Mouse (Mus musculus) C2C12 (cell line): ENCODE measurements around the gene Cacna2d1. TPM values are rescaled to one million over a fixed set of nuclear protein-coding genes. Genes with fewer than 3 reads are reported as not detected.
A peak's percentile ranks its signal among the peaks of the same experiment; 100 is the strongest.

Source experiments
- H3K27me3 ChIP-seq: one replicate; pipeline ENCODE4 v1.6.1; 2011; ENCODE audit not compliant: control insufficient read depth, insufficient read depth, insufficient read length
- H3K36me3 ChIP-seq: one replicate; pipeline ENCODE4 v1.6.1; 2011; ENCODE audit not compliant: control insufficient read depth, insufficient read depth
- H3K4me3 ChIP-seq: one replicate; pipeline ENCODE4 v1.5.1; 2011; ENCODE audit warnings: mild to moderate bottlenecking, control low read depth; ENCODE audit not compliant: poor library complexity, insufficient read depth, severe bottlenecking
- H3K79me2 ChIP-seq: one replicate; pipeline ENCODE4 v1.6.1; 2011; ENCODE audit not compliant: control insufficient read depth, insufficient read depth
- H3K79me3 ChIP-seq: one replicate; pipeline ENCODE4 v1.6.1; 2011; ENCODE audit warnings: low read depth, control low read depth
- H3ac ChIP-seq: one replicate; pipeline ENCODE3; 2011; ENCODE audit warnings: low read depth; ENCODE audit not compliant: control insufficient read depth, insufficient read length
- CEBPB ChIP-seq: IDR thresholded peaks from one replicate; pipeline ENCODE4 v1.6.1; 2011; ENCODE audit warnings: low read depth, mild to moderate bottlenecking, control low read depth, moderate library complexity
- CTCF ChIP-seq: IDR thresholded peaks from one replicate; pipeline ENCODE4 v1.5.1; 2011; ENCODE audit not compliant: control insufficient read depth, insufficient read depth, insufficient read length
- FOSL1 ChIP-seq: IDR thresholded peaks from one replicate; pipeline ENCODE4 v1.8.0; 2011; ENCODE audit warnings: mild to moderate bottlenecking, low read length; ENCODE audit not compliant: poor library complexity, insufficient read depth, severe bottlenecking
- MAX ChIP-seq: IDR thresholded peaks from one replicate; pipeline ENCODE4 v1.6.1; 2011; ENCODE audit warnings: mild to moderate bottlenecking, control low read depth
- MYOD1 ChIP-seq: IDR thresholded peaks from one replicate; pipeline ENCODE4 v1.6.1; 2011; ENCODE audit warnings: low read depth; ENCODE audit not compliant: control insufficient read depth, insufficient read length
- MYOG ChIP-seq: IDR thresholded peaks from one replicate; pipeline ENCODE4 v1.6.1; 2011; ENCODE audit not compliant: control insufficient read depth, insufficient read length; ENCODE audit errors: extremely low read depth
- USF1 ChIP-seq: IDR thresholded peaks from one replicate; pipeline ENCODE4 v1.6.1; 2011; ENCODE audit warnings: low read depth, mild to moderate bottlenecking, control low read depth, moderate library complexity
- long read RNA-seq, 2 experiments: library from polyadenylated mRNA; unstranded; transcript quantifications; one replicate each; pipeline ENCODE4 v2.0.0; 2019 to 2020
- polyA plus RNA-seq: library from polyadenylated mRNA; unstranded; fragments of >200 nt; fragmentation: generic; extraction: Trizol; gene quantifications from one replicate; pipeline ENCODE4 v1.2.1, GENCODE M21; 2012; ENCODE audit warnings: missing spikeins

Gene Cacna2d1
- 20.4 TPM for polyA plus RNA-seq
- long read RNA-seq, experiment 1, full-length matches to known transcripts, result 1 of 10 reads
- long read RNA-seq, experiment 1, partial matches to known transcripts, result 5 of 10 reads
- long read RNA-seq, experiment 1, other reads (novel, unspliced or antisense), result 4 of 10 reads
- long read RNA-seq, experiment 2, full-length matches to known transcripts, result 23 of 46 reads
- long read RNA-seq, experiment 2, partial matches to known transcripts, result 17 of 46 reads
- long read RNA-seq, experiment 2, other reads (novel, unspliced or antisense), result 6 of 46 reads

GRCm38 (mm10) chr5:15934376-15935233, at the start of gene Cacna2d1:
Cacna2d1 (plus strand) TSS chr5:15934691.
- Histone ChIP-seq H3K79me2 (peaks cover 46% of the 10 kb centered on the region), H3ac (peak within 1 kb of the TSS; percentile 96), H3K27me3 (no peaks in the 10 kb centered on the region), H3K79me3 (peaks cover 41% of the 10 kb centered on the region), H3K36me3 (peaks cover 5% of the 10 kb centered on the region), H3K4me3 (peak within 1 kb of the TSS; percentile 80)
- TF ChIP-seq USF1, result no peak
- TF ChIP-seq MAX, result peak; percentile 64

GRCm38 (mm10) chr5:15895098-15895497, 39.4 kb upstream of the Cacna2d1 start:
- no peak for TF ChIP-seq CTCF
- no peak for TF ChIP-seq FOSL1
- TF ChIP-seq MYOD1, result no peak
- no peak for TF ChIP-seq USF1
- no peak for TF ChIP-seq CEBPB
- no peak for TF ChIP-seq MAX
- TF ChIP-seq MYOG, result no peak
- Histone ChIP-seq H3K4me3 (no peak overlapping the region), H3K79me3 (no peaks in the 10 kb centered on the region)

DNA sequence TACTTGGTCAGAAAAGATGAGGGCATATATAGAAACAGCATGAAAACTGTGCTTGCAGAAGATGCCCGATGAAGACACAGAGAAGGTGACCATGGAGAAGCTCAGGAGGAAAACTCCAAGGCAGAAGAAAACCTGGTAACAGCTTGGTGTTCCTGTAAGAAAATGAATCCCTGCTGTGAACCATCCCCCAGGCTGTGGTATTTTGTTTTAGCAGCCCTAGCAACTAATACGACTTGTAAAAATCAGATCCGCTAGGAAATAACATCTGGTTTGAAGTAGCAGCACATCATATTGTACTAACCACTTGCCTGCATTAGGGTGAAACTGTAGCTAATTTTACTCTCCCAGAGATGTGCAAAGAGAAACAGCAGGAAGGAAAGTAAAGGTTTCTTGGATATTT, 37.8 kb upstream of the Cacna2d1 start:
- Histone ChIP-seq H3K4me3 (no peak overlapping the region), H3K27me3 (no peaks in the 10 kb centered on the region), H3K79me3 (no peaks in the 10 kb centered on the region), H3K36me3 (no peaks in the 10 kb centered on the region), H3K79me2 (no peaks in the 10 kb centered on the region), H3ac (no peak overlapping the region)
- TF ChIP-seq MYOG (no peak), FOSL1 (no peak), USF1 (no peak), MYOD1 (no peak)

More at GRCm38 (mm10) chr5:15895098-15895497, 39.4 kb upstream of the Cacna2d1 start:
- H3K79me2 ChIP-seq, result no peaks in the 10 kb centered on the region
- no peaks in the 10 kb centered on the region for H3K27me3 ChIP-seq
- no peaks in the 10 kb centered on the region for H3K36me3 ChIP-seq
- H3ac ChIP-seq, result no peak overlapping the region

DNA sequence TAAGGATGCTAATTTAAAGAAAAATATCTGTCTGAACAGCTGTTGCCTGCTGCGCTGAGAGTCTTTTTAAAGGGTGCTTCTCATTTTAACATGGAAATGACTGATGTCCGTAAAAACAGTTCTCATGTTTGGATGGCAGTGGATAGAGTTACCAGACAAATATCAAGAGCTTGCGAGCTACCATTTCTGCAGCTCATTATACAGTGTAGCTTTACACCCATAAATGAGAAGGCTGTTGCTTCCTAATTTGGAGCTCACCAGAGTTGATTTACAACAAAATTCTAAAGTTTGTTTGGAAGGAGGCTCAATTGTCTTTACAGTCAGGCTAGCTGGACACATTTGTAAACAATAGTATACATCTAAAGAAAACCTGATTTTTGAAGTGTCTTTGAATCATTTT, 28.0 kb upstream of the Cacna2d1 start:
- TF ChIP-seq MYOD1, result no peak
- no peak for TF ChIP-seq FOSL1
- TF ChIP-seq MAX, result no peak
- no peak for TF ChIP-seq CEBPB
- TF ChIP-seq USF1, result no peak
- no peak for TF ChIP-seq CTCF
- TF ChIP-seq MYOG, result no peak
- Histone ChIP-seq H3K79me2 (no peaks in the 10 kb centered on the region), H3K4me3 (no peak overlapping the region), H3K36me3 (no peaks in the 10 kb centered on the region), H3ac (no peak overlapping the region), H3K79me3 (no peaks in the 10 kb centered on the region), H3K27me3 (no peaks in the 10 kb centered on the region)

GRCm38 (mm10) chr5:15914931-15915330, 19.6 kb upstream of the Cacna2d1 start:
- Histone ChIP-seq H3ac (no peak overlapping the region), H3K79me2 (no peaks in the 10 kb centered on the region), H3K79me3 (no peaks in the 10 kb centered on the region), H3K27me3 (no peaks in the 10 kb centered on the region), H3K36me3 (no peaks in the 10 kb centered on the region), H3K4me3 (no peak overlapping the region)
- no peak for TF ChIP-seq USF1
- TF ChIP-seq MYOD1, result no peak
- no peak for TF ChIP-seq MYOG
- TF ChIP-seq MAX, result no peak
- TF ChIP-seq CEBPB, result no peak
- TF ChIP-seq FOSL1, result no peak
- TF ChIP-seq CTCF, result no peak

GRCm38 (mm10) chr5:15928506-15928905, 6.0 kb upstream of the Cacna2d1 start:
- Histone ChIP-seq H3K4me3 (no peak overlapping the region), H3K36me3 (no peaks in the 10 kb centered on the region), H3K79me3 (no peaks in the 10 kb centered on the region), H3K27me3 (no peaks in the 10 kb centered on the region), H3K79me2 (no peaks in the 10 kb centered on the region), H3ac (no peak overlapping the region)
- TF ChIP-seq CEBPB, result no peak
- TF ChIP-seq MAX, result peak; percentile 84
- peak; percentile 94 for TF ChIP-seq USF1
- TF ChIP-seq MYOG, result no peak
- TF ChIP-seq FOSL1, result peak; percentile 15
- no peak for TF ChIP-seq MYOD1
- TF ChIP-seq CTCF, result no peak
